Mouse (Mus musculus) embryo, embryonic 10.5 days (tissue): ENCODE results near the gene Mbip.

Experiments
- DNase-seq: peaks from one replicate; pipeline ENCODE4 v3.0.0-alpha.2; 2015; ENCODE audit warnings: low spot score

Mbip gene

GRCm38 (mm10) chr12:56345367-56346089, at the start of gene Mbip:
Gene Mbip, minus strand, starts transcription at chr12:56345894.
- DNase-seq: peak; percentile 99

- no peak for DNase-seq
These were observed 42.0 kb upstream of the Mbip start for GRCm38 (mm10) chr12:56387647-56388205.

- DNase-seq: peak; percentile 14
These were observed 41.4 kb upstream of the Mbip start for GRCm38 (mm10) chr12:56386955-56387646.

- DNase-seq: peak; percentile 30
These were observed 851 bp downstream of the Mbip start for GRCm38 (mm10) chr12:56344771-56345314.

GRCm38 (mm10) chr12:56339295-56340056, 6.2 kb downstream of the Mbip start:
- DNase-seq: no peak

GRCm38 (mm10) chr12:56333461-56333860, 12.2 kb downstream of the Mbip start:
- no peak for DNase-seq

- DNase-seq: no peak
These were observed 13.2 kb downstream of the Mbip start for GRCm38 (mm10) chr12:56332475-56332874.

- no peak for DNase-seq
These were observed 18.2 kb downstream of the Mbip start for GRCm38 (mm10) chr12:56327448-56327998.

- no peak for DNase-seq
These were observed 19.8 kb downstream of the Mbip start for GRCm38 (mm10) chr12:56325851-56326250.

- DNase-seq: no peak
These were observed 26.8 kb downstream of the Mbip start for GRCm38 (mm10) chr12:56318941-56319340.

- no peak for DNase-seq
These were observed 27.6 kb downstream of the Mbip start for GRCm38 (mm10) chr12:56318059-56318458.

- DNase-seq: no peak
These were observed 39.9 kb downstream of the Mbip start for GRCm38 (mm10) chr12:56305758-56306157.

GRCm38 (mm10) chr12:56302321-56303017, 43.2 kb downstream of the Mbip start:
- DNase-seq: no peak

GRCm38 (mm10) chr12:56301487-56302293, 44.0 kb downstream of the Mbip start:
- peak; percentile 48 for DNase-seq

GRCm38 (mm10) chr12:56299610-56300009, 46.1 kb downstream of the Mbip start:
- DNase-seq: no peak

- DNase-seq: no peak
These were observed 46.8 kb downstream of the Mbip start for GRCm38 (mm10) chr12:56298919-56299318.

- peak; percentile 44 for DNase-seq
These were observed 47.5 kb downstream of the Mbip start for GRCm38 (mm10) chr12:56297921-56298830.

GRCm38 (mm10) chr12:56297099-56297498, 48.6 kb downstream of the Mbip start:
- no peak for DNase-seq

- no peak for DNase-seq
These were observed 49.2 kb downstream of the Mbip start for GRCm38 (mm10) chr12:56296524-56296923.
